Mouse (Mus musculus) megakaryocyte progenitor cell, adult 5-6 weeks (primary cell): ENCODE data around the gene Insrr. TPM values are rescaled to one million over a fixed set of nuclear protein-coding genes. Genes with fewer than 3 reads are reported as not detected.
A peak's percentile ranks its signal among the peaks of the same experiment; 100 is the strongest.
"Not testable (repeated sequence)": the region's sequence is repeated elsewhere in the genome, so short reads cannot be mapped to it uniquely, and the experiment has no call there.

Source experiments
- ATAC-seq: replicated peaks from 2 replicates; pipeline ENCODE4 v1.8.0; 2016; ENCODE audit warnings: mild to moderate bottlenecking, moderate TSS enrichment, inconsistent platforms; ENCODE audit not compliant: poor library complexity
- total RNA-seq, 2 experiments: library from RNA; stranded (forward) in 1 of 2; stranded (reverse) in 1 of 2; fragments of 157-497, 149-512 nt in 1 of 2; fragments of 200-1000 nt in 1 of 2; gene quantifications; 2 replicates each; pipeline versions ENCODE4 v1.2.3 to v1.2.4; 2015 to 2017

Insrr gene
- total RNA-seq, 2 experiments from 2014 or later: 0.05 TPM; not detected in 1

DNA sequence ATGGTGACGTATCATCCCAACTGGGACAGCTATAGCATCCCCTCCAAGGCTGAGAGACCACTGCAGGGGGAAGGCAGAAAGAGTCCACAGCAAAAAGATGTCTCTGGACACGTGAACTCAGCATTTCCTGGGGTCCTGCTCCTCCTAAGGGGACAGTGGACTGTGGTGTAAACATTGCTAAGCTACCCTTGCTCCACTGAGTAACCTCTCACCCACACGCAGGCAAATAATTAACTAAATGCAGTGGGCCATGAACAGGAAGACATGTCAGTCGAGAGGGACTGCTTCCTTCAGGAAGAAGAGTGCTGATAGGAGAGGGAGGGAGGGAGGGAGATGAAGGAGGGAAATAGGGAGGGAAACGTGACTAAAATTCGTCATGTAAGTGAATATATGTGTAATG lies 25.7 kb upstream of the Insrr start:
- ATAC-seq: no peak

DNA sequence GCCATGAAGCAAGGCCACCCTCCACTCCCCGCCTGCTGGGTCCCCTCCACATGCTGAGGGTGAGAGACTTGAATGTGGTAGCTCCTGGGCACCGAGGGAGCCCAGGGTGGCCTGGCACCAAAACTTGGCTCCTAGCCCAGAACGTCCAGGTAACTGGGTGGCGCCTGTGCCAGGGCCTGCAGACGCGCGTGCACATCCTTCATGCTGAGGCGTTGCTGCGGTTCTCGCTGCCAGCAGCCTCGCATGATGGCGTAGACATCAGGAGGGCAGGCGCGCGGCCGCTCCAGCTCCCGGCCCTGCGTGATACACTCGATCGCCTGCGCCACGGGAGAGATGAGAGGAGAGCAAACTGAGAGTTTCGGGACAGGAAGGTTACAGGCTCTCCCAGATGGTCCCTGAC lies 18.5 kb upstream of the Insrr start:
- no peak for ATAC-seq

DNA sequence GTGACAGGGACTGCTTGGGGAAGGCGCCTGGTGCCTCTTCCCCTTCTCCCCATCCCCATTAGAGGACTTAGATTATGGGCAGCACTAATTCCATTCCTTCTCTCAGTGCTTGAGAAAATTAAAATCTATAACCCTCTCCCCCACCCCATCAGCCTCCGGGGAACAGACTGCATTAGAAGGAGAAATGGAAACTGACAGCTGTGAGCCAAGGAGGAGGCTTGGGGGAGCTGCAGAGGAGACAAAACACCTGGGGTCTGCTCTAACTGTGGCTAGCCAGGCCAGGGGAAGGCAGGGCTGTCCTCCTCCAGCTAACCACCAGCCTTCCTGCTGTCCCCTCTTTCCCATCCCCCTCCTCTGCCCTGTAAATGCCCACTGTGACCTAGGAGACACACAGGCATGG lies 17.7 kb upstream of the Insrr start:
- no peak for ATAC-seq

DNA sequence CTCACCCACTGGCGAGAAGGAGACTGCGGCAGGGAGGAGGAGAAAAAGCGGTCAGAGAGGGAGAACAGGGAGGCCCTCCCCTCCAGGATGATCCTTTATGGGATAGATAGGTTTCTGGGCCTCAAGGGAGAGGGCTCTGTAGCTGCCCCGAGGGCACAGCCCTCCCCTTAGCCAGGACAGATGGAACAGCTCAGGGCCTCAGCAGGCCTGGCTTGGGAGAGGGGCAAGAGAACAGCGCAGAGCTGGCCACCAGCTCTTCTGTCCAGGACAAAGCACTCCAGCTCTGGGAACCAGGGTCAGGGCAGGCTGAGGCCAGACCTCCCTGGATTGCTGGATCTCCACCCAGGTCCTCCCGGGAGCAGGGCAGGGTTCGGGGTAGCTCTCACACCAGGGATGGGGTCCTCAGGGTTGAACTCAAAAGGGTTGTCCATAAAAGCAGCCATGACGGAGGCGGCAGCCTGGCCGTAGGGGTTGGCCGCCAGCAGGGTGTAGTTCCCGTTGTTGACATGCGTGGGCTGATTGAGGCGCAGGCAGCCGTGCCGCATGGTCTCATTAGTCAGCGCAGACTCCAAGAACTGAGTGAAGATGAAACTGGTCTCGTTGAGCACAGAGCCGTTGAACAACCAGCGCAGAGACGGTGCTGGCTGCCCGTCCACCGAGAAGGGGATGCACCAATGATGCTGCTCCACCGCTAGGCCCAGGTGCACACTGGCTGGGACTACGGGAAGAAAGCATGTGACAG lies 13.3 kb upstream of the Insrr start:
- no peak for ATAC-seq

DNA sequence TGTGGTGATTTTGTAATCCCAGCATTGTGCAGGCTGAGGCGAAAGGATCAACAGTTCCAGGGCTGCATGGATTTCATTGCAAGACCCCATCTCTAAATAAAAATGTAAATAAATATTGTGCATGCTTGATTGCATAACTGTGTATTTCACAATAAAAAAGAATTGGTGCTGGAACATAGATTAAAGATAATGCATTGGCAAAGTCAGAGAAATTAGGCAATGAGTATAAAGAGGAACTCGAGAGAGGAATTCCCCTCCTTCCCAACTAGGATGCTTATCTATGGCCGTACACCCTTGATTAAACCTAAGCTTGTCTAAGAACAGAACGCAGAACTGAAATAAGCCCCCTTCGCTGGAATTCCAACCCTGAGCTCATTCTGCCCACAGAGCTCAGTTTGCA lies 11.6 kb upstream of the Insrr start:
- ATAC-seq: no peak; the same call in 1 of the 2 replicates

DNA sequence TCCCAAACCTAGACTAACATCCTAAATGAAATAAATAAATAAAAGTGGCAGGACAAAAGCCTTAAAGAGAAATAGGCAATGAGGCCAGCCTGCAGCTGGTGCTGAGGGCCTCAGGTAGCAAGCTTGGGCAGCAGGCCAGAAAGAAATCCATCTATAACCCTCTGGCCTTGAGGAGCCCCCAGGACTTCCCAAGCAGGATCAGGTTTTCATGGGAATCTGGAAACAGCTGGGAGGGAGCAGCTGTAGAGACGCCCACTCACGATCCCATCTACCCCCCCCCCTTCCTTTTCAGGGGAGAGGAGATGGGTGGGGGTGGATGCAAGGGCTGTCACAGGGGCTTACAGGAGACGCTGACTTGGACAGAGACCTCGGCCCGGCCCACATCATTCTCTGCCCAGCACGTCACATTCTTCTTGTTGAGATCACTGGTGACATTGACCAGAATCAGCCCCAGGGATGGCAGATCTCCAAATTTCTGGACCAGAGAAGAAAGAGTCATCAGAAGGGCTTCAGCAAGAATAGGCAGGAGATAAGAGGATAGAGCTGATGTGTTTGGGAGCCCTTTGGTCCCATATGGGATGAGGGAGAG lies 11.0 kb upstream of the Insrr start:
- ATAC-seq: no peak

DNA sequence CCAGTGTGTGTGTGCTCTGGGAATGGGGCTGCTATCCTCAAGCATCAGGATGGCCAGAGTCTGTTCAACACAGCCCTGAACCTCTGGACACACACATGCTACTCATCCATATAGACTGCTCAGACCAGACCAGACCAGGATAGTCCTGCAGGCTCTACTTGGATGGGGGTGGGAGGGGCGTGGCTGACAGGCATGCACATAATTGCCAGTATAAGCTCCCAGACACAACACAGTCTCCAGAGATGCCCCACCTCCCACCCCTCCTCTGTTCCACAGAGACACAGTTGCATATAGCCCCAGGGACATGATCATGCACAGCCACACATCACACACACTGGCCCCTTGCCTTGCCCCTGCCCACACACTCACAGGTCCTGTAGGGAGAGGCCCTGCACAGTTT lies 7.5 kb upstream of the Insrr start:
- no peak for ATAC-seq

DNA sequence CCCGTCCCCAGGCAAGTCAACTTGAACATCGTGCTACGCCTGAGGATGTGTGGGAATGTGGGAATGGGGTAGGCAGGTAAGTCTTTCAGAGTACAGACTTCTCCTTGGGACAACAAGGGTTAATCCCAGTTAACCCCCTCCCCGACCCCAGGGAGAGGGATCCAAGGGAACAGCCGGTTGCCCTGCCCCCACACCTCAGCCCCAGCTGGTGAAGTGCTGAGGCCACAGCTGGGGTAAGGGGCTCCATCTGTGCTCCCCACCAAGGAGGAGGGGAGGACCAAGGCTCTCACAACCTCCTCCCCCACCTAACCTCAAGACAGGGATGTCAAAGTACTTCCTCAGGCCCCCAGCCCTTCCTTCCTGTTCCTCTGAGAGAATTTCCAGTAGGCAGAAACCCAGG lies 7.0 kb upstream of the Insrr start:
- no peak for ATAC-seq

DNA sequence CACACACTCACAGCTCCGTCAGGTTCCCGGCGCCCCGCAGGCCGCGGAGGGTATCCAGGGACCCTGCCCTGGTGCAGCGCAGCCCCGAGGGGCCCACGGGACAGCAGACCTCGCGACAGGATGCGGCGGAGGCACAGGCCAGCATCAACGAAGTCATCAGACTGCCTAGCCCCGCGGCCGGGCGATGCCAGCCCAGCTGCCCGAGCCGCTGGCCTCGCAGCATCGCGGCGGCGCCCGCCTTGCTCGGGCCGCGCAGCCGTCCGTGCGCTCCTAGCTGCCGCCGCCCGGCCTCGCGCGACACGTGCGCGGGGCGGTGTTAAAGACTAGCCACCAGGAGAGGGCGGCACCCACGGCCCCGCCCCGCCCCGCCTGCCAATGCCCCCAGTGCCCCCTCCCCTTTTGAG lies 1.8 kb upstream of the Insrr start, which contains the start of gene Ntrk1:
Ntrk1 (minus strand) TSS at position 241 of the 404 bp plus-strand sequence.
- ATAC-seq: no peak

DNA sequence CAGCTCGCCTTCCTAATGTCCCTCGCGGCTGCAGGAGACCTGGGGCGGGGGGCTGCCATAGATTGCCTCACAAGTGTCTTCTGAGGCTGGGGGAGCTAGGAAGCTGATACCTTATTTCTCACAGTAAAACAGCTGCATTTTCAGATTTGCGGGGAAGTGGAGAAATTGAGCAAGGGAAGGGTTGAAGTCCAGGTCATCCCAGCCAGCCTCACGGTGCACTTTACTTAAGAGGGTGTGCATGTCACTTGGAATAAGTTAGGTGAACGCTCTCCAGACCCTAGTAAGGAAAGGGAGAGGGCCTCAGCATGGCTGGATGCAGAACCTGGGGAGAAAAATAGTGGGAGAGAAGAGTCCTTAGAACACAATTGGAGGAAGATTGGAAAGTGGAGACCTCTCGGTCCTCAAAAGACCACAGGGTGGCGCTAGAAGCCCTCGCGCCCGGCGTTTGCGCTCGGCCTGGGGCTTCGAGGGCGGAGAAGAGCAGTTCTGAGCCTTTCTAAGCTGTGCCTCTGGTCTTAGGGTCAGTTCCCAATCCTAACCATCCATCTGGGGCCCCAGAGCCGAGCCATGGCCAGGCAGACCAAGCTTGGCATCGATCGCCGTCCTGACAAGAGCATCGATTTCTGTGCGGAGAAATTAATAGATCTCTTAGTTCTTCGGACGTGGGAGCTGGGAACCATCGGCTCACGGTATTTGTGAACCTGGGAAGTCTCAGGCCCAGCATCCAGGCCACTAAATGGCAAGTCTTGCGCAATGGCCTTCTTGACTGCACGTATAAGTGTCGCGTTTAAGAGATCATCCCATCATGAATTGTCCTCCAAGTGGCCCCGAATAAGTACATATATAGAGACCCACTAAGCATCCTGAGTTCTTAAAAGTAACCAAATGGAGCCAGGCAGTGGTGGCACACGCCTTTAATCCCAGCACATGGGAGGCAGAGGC lies 1.1 kb upstream of the Insrr start:
- peak; percentile 55 for ATAC-seq

DNA sequence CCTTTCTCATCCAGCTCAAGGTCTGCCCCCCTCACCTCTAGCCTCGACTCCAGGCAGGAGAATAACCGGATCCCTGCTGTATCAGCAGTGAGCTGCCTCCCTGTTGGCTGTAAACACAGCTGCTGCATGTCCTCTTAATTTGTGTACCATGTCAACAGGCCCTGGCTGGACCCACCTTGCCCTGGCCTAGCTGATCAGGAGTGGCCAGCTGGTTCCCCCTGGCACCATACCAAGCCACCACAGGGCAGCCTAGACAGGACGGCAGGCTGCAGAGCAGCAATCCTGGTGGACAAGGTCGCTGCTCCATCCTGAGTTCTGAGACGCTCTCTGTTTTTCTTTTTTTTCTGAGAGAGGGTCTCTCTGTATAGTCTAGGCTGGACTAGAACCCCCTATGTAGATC lies 4.9 kb downstream of the Insrr start:
- no peak for ATAC-seq

DNA sequence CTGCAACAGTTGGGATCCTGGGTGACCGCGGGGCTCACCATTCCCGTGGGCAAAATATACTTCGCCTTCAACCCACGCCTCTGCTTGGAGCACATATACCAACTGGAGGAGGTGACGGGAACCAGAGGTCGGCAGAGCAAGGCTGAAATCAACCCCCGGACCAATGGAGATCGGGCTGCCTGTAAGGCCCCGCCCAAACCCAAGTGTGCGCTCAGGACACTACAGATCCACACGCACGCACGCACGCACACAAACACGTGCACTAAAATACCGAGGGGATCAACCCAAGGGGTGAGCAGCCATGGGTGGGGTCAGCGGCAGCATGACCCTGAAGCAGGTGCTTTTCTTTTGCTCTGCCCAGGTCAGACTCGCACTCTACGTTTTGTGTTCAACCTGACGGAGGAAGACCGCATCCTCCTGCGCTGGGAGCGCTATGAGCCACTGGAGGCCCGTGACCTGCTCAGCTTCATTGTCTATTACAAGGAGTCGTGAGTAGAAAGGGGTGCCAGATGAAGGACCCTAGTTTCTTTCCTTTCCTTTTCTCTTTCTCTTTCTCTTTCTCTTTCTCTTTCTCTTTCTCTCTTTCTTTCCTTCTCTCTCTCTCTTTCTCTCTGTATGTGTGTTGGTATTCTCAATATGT lies 7.4 kb downstream of the Insrr start:
- peak; percentile 76 for ATAC-seq

DNA sequence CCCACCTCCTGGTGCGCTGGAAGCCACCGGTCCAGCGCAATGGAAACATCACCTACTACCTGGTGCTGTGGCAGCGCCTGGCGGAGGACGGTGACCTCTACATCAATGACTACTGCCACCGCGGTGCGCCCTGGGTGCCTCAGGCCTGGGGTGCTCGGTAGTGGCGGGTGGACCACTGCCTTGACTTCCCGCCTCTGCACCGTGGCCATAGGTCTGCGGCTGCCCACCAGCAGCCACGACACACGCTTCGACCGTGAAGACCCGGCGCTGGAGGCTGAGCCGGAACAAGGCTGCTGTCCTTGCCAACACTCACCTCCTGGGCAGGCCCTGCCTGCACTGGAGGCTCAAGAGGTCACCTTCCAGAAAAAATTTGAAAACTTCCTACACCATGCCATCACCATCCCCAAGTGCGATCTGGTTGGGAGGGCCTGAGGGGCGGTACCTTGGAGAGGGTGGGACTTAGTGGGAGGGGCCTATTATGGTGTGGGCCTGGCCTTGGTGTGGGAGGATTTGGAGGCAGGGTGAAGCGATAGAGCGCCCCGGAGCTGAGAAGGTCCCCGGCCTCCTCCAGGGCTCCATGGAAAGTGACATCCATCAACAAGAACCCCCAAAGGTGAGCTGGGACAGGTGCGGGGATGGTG lies 12.7 kb downstream of the Insrr start:
- ATAC-seq: peak; percentile 52

DNA sequence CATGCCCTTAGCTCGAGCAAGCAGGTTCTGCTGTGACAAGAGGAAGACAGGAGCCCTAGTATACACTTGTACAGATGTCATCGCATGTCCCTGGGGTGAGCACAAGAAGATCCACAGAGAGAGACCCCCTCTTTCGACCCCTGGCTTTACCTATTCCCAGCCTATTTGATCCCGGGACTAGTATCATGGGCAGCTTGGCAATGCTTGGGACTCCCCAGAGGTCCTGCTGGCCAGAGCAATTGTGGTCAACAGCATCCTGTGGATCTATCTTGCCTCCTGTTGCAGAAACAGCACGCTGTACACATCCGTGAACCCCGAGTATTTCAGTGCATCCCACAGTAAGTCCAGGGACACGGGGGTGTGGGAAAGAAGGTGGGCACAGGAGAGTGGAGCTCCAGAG lies 14.5 kb downstream of the Insrr start:
- ATAC-seq: no peak

DNA sequence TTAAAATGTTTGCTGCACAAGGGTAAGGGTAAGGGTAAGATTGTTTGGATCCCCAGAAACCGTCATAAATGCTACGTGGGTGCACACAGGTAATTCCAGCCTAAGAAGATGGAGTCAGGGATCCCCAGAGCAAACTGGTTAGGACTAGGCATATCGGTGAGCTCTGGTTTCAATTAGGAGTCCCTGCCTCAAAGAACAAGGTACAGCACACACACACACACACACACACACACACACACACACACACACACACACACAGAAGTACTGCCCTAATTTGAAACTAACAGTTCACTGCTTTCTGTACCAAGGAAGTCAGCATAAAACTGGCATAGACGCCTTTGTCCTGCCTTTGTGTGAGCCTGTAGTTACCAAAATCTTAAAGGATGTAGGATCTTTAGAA lies 15.7 kb downstream of the Insrr start:
- no peak for ATAC-seq

DNA sequence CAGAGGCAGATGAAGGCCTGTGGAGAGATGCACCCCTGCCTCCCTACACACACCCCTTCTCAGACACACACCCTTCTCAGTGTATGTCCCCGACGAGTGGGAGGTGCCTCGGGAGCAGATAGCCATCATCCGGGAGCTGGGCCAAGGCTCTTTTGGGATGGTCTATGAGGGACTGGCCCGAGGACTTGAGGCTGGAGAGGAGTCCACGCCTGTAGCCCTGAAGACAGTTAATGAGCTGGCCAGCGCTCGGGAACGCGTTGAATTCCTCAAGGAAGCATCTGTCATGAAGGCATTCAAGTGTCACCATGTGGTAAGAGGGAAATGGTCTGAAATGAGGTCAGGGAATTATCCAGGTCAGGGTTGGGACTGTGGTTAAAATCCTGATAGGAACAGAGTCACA lies 16.1 kb downstream of the Insrr start:
- no peak for ATAC-seq

DNA sequence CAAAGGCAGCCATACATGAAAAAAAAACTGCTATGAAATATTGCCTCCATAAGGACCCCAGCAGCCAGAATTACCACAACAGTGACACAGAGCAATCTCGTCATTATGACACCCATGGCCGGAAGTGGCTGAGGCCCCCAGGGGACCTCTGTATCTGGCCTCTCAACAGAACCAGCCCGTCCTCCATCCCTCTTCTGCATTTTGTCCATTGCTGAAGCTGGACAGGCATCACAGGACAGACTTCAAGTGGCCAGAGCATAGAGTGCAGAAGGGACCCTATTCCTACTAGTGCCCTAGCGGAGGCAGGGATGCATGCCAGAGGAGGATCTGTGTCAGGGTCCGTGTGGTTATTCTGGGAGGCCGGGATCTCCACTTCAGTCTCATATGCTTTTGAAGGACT lies 19.4 kb downstream of the Insrr start:
- no peak for ATAC-seq

DNA sequence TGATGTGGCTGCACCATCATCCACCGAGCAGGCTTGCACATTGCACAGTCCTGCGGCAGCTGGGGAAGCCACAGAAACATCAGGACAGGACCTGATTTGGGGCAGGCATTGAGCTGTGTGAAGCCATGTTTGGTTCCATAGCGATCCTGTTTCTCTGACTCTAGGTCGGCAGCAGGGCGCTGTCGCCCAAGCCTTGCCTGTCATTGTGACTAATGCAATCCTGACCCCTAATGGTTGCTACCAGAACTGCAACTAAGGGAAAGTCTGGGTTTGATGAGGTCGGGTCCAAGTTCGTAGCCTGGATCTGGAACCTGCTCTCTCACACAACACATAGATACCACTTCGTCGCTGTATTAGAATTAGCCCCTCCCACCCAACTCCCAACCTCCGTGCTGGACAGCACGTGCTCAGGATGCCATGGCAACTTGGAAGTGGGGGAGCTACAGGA lies 19.9 kb downstream of the Insrr start:
- ATAC-seq: peak; percentile 97

DNA sequence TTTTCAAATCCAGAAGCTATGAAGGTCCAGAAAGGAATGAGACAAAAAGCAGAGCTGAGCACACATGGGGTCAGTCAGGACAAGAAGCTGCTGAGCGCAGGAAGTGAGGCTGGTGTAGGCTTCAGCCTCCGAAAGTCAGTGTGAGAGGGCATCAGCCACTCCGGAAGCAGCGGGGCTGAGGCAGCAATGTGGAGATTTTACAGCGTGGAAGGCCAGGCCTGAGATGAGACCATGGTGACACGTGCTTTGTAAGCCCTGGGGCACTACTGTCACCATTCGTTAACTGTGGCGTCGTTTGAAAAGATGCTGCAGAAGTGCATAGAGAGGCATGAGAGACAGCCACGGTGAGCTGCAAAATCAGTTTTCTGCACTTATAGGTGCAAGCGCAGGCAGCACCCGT lies 21.5 kb downstream of the Insrr start:
- no peak for ATAC-seq

DNA sequence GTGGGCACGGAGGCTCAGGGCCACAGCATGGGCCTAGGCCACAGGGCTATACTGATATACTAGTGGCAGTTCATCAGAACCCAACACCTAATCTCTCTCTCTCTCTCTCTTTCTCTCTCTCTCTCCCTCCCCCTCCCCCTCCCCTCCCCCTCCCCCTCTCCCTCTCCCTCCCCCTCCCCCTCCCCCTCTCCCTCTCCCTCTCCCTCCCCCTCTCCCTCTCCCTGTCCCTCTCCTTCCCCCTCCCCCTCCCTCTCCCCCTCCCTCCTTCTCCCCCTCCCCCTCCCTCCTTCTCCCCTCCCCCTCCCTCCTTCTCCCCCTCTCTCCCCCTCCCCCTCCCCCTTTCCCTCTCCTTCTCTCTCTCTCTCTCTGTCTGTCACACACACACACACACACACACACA lies 27.5 kb downstream of the Insrr start, which contains the start of gene Pear1:
Pear1 (minus strand) TSS at position 101 of the 400 bp plus-strand sequence.
- not testable (repeated sequence) for ATAC-seq
